Mouse (Mus musculus) testis, postnatal 14 days (tissue): ENCODE results near the gene Myo1b.

Source experiments
- DNase-seq: peaks from one replicate; pipeline ENCODE4 v3.0.0; 2021; ENCODE audit warnings: low spot score

Myo1b gene

DNA sequence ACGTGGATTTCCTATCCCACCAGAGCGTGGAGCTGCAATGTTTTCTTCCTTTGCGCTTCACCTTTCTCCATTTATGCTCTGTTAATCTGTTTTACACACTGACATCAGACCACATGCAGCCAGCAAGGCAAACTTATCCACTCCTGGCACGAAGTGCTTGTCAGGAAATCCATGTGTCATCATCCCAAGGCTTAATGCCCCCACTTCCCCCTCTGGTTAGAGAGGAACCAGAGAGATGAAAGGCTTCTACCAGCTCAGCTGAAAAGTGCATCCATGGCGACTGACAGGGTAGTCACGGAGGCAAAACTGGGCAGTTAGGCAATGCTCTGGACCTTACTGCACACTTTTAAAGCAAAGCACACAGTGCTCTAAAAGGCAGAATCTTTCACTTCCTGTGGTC, 126.6 kb downstream of the Myo1b start:
- DNase-seq = no peak

- no peak for DNase-seq
Observed at GRCm38 (mm10) chr1:51782091-51782490, 133.8 kb downstream of the Myo1b start.

DNA sequence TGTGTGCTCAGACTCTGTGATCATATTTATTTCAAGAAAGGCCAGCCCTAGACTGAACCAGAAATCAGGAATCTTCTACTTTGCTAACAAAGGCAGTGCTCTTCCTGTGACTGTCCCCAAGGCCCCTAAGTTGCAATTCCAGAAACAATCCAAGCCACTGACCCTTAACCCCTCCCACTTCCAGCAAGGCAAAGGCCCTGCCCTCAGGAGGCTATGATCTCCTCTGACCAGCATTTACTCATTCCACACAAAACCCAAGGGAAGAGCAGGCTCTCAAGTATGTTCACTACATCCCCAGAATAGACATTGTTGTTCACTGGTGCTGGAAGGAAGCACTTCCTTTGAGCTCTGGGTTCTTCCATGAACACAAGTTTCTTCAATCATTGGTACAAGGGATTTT, 135.5 kb downstream of the Myo1b start:
- no peak for DNase-seq

- no peak for DNase-seq
Observed at GRCm38 (mm10) chr1:51778241-51778640, 137.6 kb downstream of the Myo1b start.

- no peak for DNase-seq
Observed at GRCm38 (mm10) chr1:51770504-51770871, 145.4 kb downstream of the Myo1b start.

DNA sequence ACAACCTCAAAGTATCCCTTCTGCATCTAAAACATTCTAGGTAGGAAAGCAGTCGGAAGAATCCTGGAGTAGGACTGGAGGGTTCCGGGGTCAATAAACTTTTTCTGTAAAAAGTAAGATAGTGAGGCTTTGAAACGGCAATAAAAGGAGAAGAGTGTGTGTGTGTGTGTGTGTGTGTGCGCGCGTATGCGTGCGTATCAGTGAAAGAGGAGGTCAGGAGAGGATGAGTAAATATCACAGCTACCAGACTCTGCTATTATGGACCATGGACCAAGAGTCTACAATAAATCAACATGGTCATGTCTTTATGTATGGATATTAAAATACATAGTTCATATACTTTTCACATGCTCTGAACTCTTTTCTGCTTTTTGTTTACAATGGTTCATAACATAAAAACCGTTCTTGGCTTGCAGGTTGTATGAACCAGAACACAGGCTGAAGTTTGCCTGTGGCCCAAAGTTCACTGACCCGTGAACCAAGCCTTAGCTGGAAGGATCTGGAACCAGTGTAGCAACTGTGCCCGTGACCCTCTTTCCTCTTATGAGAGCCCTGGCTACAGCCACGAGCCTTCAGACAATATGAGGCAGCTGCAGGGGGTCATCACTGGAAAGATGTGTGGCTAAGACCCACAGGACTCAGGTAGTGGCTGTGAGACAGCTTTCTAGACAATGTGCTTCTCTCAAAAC, 145.9 kb downstream of the Myo1b start:
- DNase-seq = no peak

DNA sequence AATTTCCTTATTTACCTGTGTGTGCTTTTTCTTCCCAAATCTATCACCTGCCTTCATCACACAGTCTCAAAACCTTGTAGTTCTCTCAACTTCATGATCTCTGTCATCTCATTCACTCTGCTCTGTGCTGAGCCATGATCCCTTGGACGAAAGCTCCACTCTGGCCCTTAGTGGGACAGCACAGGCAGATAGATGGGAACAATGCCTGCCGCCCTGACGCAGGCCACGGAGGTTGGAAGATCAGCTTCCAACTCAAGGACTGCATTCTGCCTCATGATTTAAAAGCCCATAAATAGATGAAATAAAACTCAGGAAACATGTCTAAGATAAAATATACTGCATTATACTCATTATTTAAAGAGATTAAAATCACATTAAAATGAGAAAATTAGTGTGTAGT, 149.6 kb downstream of the Myo1b start:
- no peak for DNase-seq

GRCm38 (mm10) chr1:51765156-51765555, 150.7 kb downstream of the Myo1b start:
- DNase-seq = no peak

GRCm38 (mm10) chr1:51759657-51760056, 156.2 kb downstream of the Myo1b start:
- no peak for DNase-seq

DNA sequence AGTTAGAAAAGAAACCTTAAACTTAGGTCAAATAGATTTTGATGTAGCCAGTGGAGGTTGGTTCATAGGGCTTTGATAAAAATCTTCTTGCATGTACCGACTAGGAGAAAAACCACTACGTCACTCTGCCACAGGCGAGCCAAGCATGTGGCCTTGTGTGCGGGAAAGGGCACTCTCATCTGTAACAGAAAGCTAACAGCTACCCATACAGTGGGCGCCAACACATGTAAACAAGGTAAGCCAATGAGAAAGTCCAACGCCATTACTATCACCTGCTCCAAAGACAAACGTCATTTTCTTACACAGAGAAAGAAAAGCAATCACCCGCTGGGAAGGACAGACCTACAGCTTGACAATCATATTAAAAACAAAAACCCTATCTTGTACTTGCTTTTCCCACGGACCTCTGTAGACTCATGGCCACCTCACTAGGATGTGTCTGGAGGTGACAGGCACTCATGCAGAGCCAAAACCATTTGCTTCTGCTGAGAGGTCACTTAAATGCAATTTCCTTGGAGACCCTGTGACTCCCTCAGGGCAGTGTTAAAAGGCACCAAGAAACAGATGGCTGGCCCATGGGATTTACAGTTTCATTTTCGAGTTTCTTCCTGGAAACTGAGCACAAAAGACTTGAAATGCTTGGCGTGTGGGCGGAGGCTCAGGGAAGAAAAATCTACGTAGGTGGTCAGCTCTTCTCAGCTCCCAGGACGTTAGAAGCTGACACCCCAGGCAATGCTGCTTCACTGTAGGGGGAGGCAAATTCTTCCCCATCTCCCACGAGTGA, 157.4 kb downstream of the Myo1b start:
- no peak for DNase-seq

DNA sequence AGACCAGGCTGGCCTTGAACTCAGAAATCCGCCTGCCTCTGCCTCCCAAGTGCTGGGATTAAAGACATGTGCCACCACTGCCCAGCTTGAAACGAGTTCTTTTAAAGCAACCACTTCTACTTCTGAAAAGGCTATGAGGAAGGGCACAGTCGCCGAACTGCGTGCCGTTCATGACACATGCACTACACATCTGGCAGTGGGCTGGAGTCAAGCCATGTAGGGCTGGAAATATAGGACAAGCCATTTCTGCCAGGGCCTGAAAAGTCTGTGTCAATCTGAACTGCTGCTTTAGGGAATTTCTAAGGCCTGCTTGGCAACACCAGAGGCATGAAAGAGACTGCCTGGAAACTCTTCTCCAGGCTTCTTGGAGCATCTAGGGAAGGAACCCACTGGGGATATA, 162.2 kb downstream of the Myo1b start:
- no peak for DNase-seq

GRCm38 (mm10) chr1:51751006-51751405, 164.9 kb downstream of the Myo1b start:
- peak; percentile 27 for DNase-seq

DNA sequence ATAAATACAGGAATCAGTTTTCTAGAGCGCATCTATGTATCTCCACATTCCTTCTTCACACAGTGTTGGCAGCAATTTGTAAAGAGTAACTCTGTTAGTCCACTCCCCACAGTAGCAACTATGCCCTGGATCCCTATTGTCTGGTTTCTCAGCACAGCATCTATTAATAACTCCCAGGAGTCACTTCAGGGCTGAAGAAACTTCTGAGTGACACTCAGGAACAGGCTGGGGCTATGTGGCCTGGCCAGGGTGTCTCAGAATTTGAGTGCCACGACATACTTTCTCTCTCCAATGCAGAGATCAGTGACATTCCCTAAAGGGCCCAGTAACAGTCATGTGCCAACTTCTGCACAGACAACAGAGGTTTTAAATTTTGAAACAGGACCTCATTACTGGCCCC, 167.6 kb downstream of the Myo1b start:
- DNase-seq = no peak

GRCm38 (mm10) chr1:51747494-51747893, 168.4 kb downstream of the Myo1b start:
- DNase-seq = no peak

DNA sequence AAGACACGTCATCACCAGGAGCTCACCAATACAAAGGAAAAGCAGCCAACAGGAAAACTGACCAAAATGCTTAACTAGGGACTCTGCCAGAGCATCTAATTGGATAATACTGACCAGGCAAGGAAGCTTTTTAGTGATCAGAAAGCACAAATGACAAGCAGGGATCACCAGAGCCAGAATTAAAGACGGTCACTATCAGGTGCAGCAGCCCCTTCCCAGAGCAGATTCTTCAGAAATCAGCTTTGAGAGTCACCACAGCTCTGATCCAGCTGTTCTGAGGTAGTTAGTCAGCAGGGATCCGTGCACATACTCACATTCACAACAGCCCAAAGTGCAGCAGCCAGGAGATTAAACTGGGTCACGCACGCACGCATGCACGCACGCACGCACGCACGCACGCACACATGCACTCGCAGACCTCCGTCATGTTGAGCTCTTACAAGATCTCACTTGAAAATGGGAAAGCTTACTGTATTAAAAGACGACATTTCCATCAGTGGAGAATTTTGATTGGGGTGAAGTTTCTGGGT, 169.1 kb downstream of the Myo1b start:
- no peak for DNase-seq

DNA sequence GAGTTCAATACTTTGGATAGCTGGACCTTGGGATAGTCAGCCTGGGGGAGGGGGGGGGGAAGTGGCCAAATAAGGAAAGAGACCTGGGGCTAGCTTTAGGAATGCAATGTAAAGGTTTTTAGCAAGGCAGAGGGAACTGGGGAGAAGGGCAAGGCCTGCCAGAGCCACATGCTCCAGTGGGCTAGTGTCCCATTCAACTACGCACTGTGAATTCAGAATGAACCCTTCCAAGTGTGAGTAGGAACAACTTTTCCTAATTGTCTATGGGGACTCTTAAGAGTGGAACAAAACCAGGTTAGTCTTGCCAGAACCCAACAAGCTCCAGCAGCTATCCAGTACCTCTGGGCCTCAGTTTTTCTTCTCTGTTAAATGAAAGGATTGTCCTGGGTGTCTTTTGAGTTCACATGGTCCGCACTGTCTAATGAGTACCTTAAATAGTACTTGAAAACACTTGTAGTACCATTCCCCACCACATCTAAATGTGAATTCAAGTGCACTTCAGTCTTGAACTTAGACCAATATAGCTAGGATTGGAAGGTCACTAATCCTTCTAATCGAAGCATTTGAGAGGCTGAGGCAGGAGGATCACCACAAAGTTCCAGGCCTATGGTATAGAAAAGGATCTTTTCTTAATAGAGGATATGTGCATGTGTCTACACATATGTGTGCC, 172.0 kb downstream of the Myo1b start:
- no peak for DNase-seq

- DNase-seq = no peak
Observed at GRCm38 (mm10) chr1:51742586-51742985, 173.3 kb downstream of the Myo1b start.

DNA sequence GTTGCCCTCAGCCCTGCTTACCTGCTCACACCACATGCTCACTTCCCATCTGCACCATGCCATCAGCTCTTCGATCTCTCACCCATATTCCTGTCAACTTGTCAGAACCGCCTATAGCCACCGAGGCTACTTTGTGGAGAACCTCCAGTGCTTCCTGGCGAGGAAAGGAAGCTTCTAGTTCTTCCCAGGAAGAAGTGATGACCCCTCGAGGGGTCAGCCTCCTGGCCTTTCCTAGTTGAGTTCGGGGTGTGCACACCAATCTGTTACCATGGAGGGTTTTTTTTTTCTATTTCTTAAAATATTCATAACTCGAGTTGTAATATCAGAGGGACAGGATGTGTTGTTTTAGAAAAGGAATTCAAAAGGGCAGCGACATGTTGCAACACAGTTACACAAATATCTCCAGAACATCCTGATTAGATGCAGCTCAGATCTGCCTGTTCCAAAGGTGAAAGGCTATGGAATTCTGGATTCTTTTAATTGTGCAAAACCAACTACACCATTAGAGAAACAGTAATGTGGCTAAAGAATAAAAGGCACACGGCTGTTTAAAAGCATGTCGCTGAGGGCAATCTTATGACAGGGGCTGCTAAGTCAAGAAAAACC, 175.1 kb downstream of the Myo1b start:
- DNase-seq = no peak

GRCm38 (mm10) chr1:51739252-51739852, 176.5 kb downstream of the Myo1b start:
- no peak for DNase-seq

- DNase-seq = no peak
Observed at GRCm38 (mm10) chr1:51736822-51737221, 179.0 kb downstream of the Myo1b start.

DNA sequence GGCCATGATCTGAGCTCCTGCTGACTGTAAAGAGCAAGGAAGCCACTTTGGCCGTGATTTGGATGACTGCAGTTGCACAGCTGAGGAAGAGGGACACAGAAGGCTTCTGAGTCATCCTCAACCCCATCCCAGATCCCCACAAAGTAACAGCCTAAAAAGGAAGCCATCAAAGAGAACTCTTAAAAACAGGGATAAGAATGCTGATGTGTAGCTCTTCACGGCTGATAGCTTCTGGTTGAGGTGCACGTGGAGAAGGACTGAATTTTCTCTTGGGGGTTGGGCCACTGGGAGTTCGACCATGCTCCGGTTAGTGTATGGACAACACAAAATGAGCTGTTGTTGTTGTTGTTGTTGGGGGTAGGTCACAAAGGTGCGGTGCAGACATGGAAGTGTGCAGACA, 181.2 kb downstream of the Myo1b start:
- DNase-seq = no peak

DNA sequence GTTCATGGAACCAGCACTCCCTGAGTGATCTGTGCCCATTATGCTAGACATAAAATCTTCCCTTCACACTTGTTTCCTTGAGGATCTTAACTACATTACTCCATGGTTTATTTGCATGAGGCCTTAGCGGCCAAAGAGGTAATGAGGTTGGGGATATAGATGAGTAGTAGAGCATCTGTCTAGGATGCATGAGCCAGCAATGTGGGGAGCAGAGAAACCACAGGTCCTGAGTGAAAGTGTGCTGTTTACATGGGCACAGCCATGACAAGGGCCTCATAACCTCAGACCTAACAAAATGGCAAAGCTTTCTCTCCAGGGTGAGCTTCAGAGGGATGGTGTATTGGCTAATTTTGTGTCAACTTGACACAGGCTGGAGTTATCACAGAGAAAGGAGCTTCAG, 186.5 kb downstream of the Myo1b start:
- DNase-seq = no peak
